Mouse (Mus musculus): ENCODE data around the gene Rnf26.
"Not testable (repeated sequence)": the region's sequence is repeated elsewhere in the genome, so short reads cannot be mapped to it uniquely, and the experiment has no call there.

The Rnf26 gene

GRCm38 (mm10) chr9:44125546-44126428 is 12.5 kb upstream of the Rnf26 start:
- peak; percentile 93 for DNase-seq (ENCODE audit: low read depth, low spot score)

GRCm38 (mm10) chr9:44125026-44125425 is 11.7 kb upstream of the Rnf26 start:
- no peak for DNase-seq (ENCODE audit: low read depth, low spot score)

GRCm38 (mm10) chr9:44124317-44124716 is 11.0 kb upstream of the Rnf26 start:
- DNase-seq (ENCODE audit: low read depth, low spot score) = peak; percentile 83

- no peak for DNase-seq (ENCODE audit: low read depth, low spot score)
Observed at GRCm38 (mm10) chr9:44119948-44120465, 6.7 kb upstream of the Rnf26 start.

- DNase-seq (ENCODE audit: low read depth, low spot score) = peak; percentile 64
Observed at GRCm38 (mm10) chr9:44119011-44119410, 5.7 kb upstream of the Rnf26 start.

GRCm38 (mm10) chr9:44116182-44116581 is 2.9 kb upstream of the Rnf26 start:
- DNase-seq (ENCODE audit: low read depth, low spot score) = peak; percentile 66

GRCm38 (mm10) chr9:44115599-44115998 is 2.3 kb upstream of the Rnf26 start:
- DNase-seq (ENCODE audit: low read depth, low spot score) = no peak

- no peak for DNase-seq (ENCODE audit: low read depth, low spot score)
Observed at GRCm38 (mm10) chr9:44114453-44114852, 1.1 kb upstream of the Rnf26 start.

- DNase-seq (ENCODE audit: low read depth, low spot score) = not testable (repeated sequence)
Observed at GRCm38 (mm10) chr9:44111909-44112308, 1.4 kb downstream of the Rnf26 start.

GRCm38 (mm10) chr9:44109360-44110095 is 3.8 kb downstream of the Rnf26 start:
- DNase-seq (ENCODE audit: low read depth, low spot score) = peak; percentile 78

- DNase-seq (ENCODE audit: low read depth, low spot score) = no peak
Observed at GRCm38 (mm10) chr9:44108269-44109055, 4.9 kb downstream of the Rnf26 start.

- peak; percentile 70 for DNase-seq (ENCODE audit: low read depth, low spot score)
Observed at GRCm38 (mm10) chr9:44107557-44108179, 5.6 kb downstream of the Rnf26 start.

GRCm38 (mm10) chr9:44107110-44107509 is 6.2 kb downstream of the Rnf26 start, which contains the start of gene C1qtnf5:
Gene C1qtnf5 (plus strand): TSS chr9:44107245.
- DNase-seq (ENCODE audit: low read depth, low spot score) = no peak

GRCm38 (mm10) chr9:44106596-44106995 is 6.7 kb downstream of the Rnf26 start:
- DNase-seq (ENCODE audit: low read depth, low spot score) = no peak

GRCm38 (mm10) chr9:44106182-44106581 is 7.1 kb downstream of the Rnf26 start:
- no peak for DNase-seq (ENCODE audit: low read depth, low spot score)

GRCm38 (mm10) chr9:44105781-44106180 is 7.5 kb downstream of the Rnf26 start:
- DNase-seq (ENCODE audit: low read depth, low spot score) = no peak

- DNase-seq (ENCODE audit: low read depth, low spot score) = no peak
Observed at GRCm38 (mm10) chr9:44104881-44105280, 8.4 kb downstream of the Rnf26 start.

- DNase-seq (ENCODE audit: low read depth, low spot score) = no peak
Observed at GRCm38 (mm10) chr9:44101490-44101889, 11.8 kb downstream of the Rnf26 start, which contains the start of gene Mfrp. Gene Mfrp (plus strand): TSS chr9:44101729.

GRCm38 (mm10) chr9:44096536-44096935 is 16.8 kb downstream of the Rnf26 start:
- DNase-seq (ENCODE audit: low read depth, low spot score) = peak; percentile 67

- no peak for DNase-seq (ENCODE audit: low read depth, low spot score)
Observed at GRCm38 (mm10) chr9:44095781-44096180, 17.5 kb downstream of the Rnf26 start.

GRCm38 (mm10) chr9:44094737-44095136 is 18.6 kb downstream of the Rnf26 start:
- no peak for DNase-seq (ENCODE audit: low read depth, low spot score)
